Comparison of ENCODE assay signal across 8 mouse cellular contexts in the genomic region with DNA sequence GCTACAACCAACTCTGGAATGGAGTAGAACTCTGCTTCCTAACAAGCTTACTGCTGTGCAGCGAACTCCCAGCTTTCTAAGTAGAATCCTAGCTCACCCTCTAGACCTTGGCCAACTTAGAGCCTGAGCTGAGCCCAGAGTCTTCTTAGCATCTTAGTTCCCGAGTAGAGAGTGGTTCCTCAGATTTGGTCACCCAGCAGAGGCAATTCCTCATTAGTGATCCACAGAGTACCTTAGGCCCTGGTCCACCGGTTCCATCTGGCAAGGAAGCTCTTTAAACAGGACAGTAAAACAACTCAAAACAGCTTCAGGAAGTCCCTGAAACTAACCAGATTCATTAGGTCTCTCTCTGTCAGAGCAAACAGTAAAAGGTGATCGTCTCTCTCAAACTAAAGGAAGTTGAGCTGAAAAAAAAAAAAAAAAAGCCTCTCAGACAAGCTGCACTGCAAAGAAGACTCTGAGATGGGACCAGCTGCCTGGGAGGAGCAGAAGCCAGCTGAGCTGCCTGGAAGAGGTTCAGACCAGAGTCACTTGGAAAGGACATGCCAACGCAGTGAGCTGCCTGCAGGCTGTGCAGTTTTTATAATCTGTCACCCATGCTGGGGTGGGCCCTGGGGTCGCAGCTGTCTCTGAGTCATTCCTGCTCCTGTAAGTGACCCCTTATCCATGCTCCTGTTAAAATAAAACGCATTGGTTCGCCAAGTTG. TPM values are rescaled to one million over a fixed set of nuclear protein-coding genes. Genes with fewer than 3 reads are reported as not detected.
DNase-seq lines count a peak whose midpoint lies in the region; ATAC-seq and TF ChIP-seq lines count a peak whose summit lies in the region.

No protein-coding gene starts in this region.

- ATAC-seq in forebrain, embryonic 12.5 days (ENCODE audit: low FRiP score) = no peak

- H3K36me3 ChIP-seq in E14TG2a.4 (ENCODE audit: insufficient read depth, low read length) = peaks cover 12% of the 10 kb centered on the region; the same call in 1 of the 2 replicates
- no peaks in the 10 kb centered on the region; the same call in 1 of the 2 replicates for H3K36me3 ChIP-seq in forebrain, embryonic 12.5 days (replicated peaks)

- 32% methylated on average over 8 of the region's 8 CpGs for WGBS in forebrain, embryonic 12.5 days

- peaks cover 30% of the 10 kb centered on the region for H3K4me1 ChIP-seq in E14TG2a.4 (replicated peaks; ENCODE audit: low read depth, low read length)
- peaks cover 11% of the 10 kb centered on the region for H3K4me1 ChIP-seq in forebrain, embryonic 12.5 days

- peak; percentile 73 for DNase-seq in brain, adult 2 months (ENCODE audit: low read depth, low spot score)
- DNase-seq in heart, postnatal 14 days = peak; percentile 52 to 69
- DNase-seq in layer of hippocampus, adult 2 months (ENCODE audit: low spot score in 2 of 2) = peak; percentile 44 to 50
- peak; percentile 18 to 29 for DNase-seq in lung, adult 18-20 months
- DNase-seq in retina, postnatal 1 day = peak; percentile 40
- no peak for DNase-seq in natural killer cell, adult 2 months (ENCODE audit: low spot score in 2 of 2)

- no peaks in the 10 kb centered on the region for H3K9me3 ChIP-seq in E14TG2a.4 (ENCODE audit: low read length)
- H3K9me3 ChIP-seq in forebrain, embryonic 12.5 days = no peaks in the 10 kb centered on the region

- H3K4me2 ChIP-seq in forebrain, embryonic 12.5 days = peak overlapping the region; percentile 85

- intact Hi-C loops in heart, postnatal 14 days (cut with DNase I) = loop anchor here (5.0 kb wide), 3 partner anchors 74 to 156 kb away; no protein-coding TSS in a partner anchor

- TF ChIP-seq CTCF in E14TG2a.4 (conservative IDR thresholded peaks at IDR 0.05; ENCODE audit: low read length) = no peak
- TF ChIP-seq CTCF in layer of hippocampus, adult 2 months (conservative IDR thresholded peaks at IDR 0.05) = no peak

- H3K27me3 ChIP-seq in E14TG2a.4 (ENCODE audit: insufficient read depth, low read length) = no peaks in the 10 kb centered on the region
- no peaks in the 10 kb centered on the region for H3K27me3 ChIP-seq in forebrain, embryonic 12.5 days

- no peak overlapping the region; the same call in 1 of the 2 replicates for H3K27ac ChIP-seq in forebrain, embryonic 12.5 days
- peak overlapping the region; percentile 100 for H3K27ac ChIP-seq in layer of hippocampus, adult 2 months

- peak overlapping the region; percentile 100 for H3K4me3 ChIP-seq in E14TG2a.4 (replicated peaks; ENCODE audit: low read length)
- peak overlapping the region; percentile 99 for H3K4me3 ChIP-seq in forebrain, embryonic 12.5 days (replicated peaks)
- H3K4me3 ChIP-seq in layer of hippocampus, adult 2 months = peak overlapping the region; percentile 98

- H3K9ac ChIP-seq in forebrain, embryonic 12.5 days = peak overlapping the region; percentile 99

RNA-seq across cellular contexts. Expression of a gene that starts 0.8 kb away (rescaled TPM):
- 35.5 and 36.5 TPM in 2 replicates for polyA plus RNA-seq in forebrain, embryonic 12.5 days (2016; fragmentation: Nextera tagmentation; extraction: Ambion mirVana)
- 10 to 100 TPM; 47.5 to 48.8 TPM for total RNA-seq in heart, postnatal 14 days (2021)
- total RNA-seq in layer of hippocampus, adult 2 months (2021) = 10 to 100 TPM; 46.5 to 50.2 TPM

RNA-seq across cellular contexts. Expression of a gene that starts 1.2 kb away (rescaled TPM):
- polyA plus RNA-seq in forebrain, embryonic 12.5 days (2016; fragmentation: Nextera tagmentation; extraction: Ambion mirVana) = 38.0 TPM in 2 replicates
- 10 to 100 TPM; 17.4 to 18.6 TPM for total RNA-seq in heart, postnatal 14 days (2021)
- total RNA-seq in layer of hippocampus, adult 2 months (2021) = 10 to 100 TPM; 46.0 to 50.3 TPM

Comparison
In these comparisons a context has a peak if more than half of its experiments do, and no peak if none do; other contexts are left out.
1. DNase-seq: peak in brain, adult 2 months (single experiment), heart, postnatal 14 days (2 of 2), layer of hippocampus, adult 2 months (2 of 2), lung, adult 18-20 months (2 of 2) and retina, postnatal 1 day (single experiment); none in natural killer cell, adult 2 months (0 of 2).
2. Peak in every context shown above with its lines, with median percentiles within 50 percentile points of each other: H3K4me3 ChIP-seq.